Mouse (Mus musculus) regulatory T cell (primary cell): ENCODE measurements around the gene Mettl26.

ENCODE experiments used
- in situ Hi-C: fragments of 300-600 bp; cut with MboI, MseI; formaldehyde crosslinking; loops from one replicate; pipeline ENCODE4 v1.15.1; 2025; ENCODE audit warnings: high pct_unique_total_duplicates

The Mettl26 gene

DNA sequence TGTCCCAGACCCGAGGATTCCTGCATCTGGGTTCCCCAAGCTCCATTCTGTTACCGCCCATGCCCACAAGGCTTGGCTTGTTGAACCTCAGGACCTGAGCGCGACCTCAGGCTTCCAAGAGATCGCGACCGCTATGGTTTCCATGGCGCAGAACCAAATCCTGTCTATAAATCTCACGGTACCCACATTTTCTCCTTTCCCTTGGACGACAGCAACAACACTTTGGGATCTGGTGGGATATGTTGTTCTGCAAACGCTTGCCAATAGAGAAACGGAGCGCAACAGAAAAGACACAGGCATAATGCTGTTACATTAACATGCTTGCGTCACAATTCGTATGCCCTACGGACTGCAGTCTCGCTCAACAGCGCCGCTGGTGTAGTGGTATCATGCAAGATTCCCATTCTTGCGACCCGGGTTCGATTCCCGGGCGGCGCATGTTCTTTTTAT lies at the start of gene Mettl26:
TSS of gene Mettl26 (plus strand) at position 354 of the 450 bp plus-strand sequence.
- in situ Hi-C loops: no loop called here

DNA sequence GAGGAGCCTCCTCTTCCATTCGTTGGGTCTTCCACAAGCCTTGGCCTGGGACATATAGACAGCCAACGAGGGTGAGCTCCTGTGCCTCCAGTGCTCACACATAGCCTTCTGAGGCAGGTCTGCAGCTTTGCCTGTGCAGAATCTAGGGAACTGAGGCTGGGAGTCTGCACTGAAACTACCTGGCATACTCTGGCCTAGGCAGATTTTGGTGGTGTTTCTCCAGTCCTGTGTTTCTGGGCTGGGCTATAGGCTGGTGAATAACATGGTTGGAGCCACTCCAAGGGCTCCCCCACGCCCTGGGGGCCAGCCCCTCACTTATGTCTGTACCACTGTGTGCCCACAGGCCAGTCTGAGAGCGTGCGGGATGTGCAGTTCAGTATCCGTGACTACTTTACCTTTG lies 49.6 kb upstream of the Mettl26 start:
- in situ Hi-C loops: no loop called here

DNA sequence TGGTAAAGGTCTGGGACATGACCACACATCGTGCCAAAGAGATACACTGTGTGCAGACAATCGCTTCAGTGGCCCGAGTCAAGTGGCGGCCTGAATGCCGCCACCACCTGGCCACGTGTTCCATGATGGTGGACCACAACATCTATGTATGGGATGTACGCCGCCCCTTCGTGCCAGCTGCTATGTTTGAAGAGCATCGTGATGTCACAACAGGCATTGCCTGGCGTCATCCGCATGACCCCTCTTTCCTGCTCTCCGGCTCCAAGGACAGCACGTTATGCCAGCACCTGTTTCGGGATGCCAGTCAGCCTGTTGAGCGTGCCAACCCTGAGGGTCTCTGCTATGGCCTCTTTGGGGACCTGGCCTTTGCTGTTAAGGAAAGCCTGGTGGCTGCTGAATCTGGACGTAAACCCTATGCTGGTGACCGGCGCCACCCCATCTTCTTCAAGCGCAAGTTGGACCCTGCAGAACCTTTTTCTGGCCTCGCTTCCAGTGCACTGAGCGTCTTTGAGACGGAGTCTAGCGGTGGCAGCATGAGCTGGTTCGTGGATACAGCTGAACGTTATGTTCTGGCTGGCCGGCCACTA lies 48.8 kb upstream of the Mettl26 start:
- in situ Hi-C loops: no loop called here

DNA sequence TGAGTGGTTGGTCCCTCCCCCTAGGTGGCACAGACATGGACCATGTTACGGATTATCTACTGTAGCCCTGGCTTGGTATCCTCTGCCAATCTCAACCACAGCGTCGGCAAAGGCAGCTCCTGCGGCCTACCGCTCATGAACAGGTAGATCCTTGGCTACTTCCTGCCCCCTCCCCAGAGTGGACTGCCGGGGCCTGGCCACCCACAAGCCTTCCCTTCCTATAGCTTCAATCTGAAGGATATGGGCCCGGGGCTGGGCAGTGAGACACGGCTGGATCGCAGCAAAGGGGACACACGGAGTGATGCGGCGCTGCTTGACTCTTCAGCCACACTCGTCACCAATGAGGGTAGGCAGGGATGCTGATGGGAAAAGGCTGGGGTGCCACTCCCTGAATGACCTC lies 47.9 kb upstream of the Mettl26 start:
- in situ Hi-C loops: no loop called here

DNA sequence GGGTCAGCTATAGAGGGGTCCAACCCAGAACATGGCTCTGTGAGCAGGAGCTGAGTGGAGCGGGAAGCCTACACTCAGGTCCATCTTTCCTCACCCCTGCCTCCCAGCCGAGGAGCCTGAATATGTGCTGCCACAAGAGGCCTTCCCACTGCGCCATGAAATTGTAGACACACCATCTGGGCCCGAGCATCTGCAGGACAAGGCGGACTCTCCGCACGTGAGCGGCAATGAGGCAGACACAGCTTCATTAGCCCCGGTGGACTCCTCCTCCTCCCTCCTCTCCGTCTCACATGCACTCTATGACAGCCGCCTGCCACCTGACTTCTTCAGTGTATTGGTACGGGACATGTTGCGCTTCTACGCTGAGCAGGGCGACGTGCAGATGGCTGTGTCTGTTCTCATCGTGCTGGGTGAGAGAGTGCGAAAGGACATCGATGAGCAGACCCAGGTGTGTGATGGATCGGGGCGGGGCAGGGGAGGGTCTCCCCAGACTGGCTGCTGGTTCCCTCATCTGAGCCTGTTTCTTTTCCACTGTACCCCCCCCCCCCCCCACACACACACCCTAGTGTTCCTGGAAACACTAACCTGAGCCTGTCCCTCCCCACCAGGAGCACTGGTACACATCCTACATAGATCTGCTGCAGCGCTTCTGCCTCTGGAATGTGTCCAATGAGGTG lies 47.2 kb upstream of the Mettl26 start:
- in situ Hi-C loops: no loop called here

DNA sequence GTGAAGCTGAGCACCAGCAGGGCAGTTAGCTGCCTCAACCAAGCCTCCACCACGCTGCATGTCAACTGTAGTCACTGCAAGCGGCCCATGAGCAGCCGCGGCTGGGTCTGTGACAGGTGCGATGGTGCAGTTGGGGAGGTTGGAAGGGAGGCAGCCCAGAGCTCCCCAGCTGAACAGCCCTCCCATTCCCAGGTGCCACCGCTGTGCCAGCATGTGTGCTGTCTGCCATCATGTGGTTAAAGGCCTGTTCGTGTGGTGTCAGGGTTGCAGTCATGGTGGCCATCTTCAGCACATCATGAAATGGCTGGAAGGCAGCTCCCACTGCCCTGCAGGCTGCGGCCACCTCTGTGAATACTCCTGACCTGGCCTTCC lies 46.7 kb upstream of the Mettl26 start:
- in situ Hi-C loops: no loop called here

DNA sequence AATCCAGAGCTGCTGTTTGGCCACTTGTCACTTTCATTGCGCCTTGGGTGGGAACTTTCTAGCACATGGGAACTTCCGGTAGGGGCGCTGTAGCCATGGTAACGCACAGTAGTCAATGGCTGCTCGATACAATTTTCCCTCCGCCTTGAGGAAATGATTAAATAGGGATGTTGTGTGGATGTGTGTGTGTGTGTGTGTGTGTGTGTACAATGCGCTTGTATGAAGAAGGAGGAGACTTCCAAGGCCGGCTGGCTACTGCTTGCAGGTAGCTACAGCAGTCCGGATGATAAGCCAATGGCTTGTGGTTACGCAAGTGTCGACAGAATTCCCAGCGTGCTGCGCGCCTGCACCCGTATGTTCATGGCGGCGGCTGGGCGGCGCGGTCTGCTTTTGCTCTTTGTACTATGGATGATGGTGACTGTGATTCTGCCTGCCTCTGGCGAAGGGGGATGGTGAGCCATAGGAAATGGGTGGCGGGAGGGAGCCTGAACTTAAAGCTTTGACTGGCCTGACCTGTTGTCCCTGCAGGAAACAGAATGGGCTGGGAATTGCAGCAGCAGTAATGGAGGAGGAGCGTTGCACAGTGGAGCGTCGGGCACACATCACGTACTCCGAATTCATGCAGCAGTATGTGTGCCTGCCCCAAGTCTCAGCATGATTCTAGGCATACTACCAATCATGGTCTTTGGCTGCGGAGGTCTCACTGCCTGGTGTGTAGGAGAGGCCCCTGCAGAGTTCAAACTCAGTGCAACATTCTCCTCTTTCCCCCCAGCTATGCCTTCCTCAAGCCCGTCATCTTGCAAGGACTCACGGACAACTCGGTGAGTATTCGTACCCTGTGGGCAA lies 45.9 kb upstream of the Mettl26 start, which contains the start of gene Jmjd8:
TSS of gene Jmjd8 (plus strand) at position 156 of the 846 bp plus-strand sequence.
- in situ Hi-C loops: no loop called here

DNA sequence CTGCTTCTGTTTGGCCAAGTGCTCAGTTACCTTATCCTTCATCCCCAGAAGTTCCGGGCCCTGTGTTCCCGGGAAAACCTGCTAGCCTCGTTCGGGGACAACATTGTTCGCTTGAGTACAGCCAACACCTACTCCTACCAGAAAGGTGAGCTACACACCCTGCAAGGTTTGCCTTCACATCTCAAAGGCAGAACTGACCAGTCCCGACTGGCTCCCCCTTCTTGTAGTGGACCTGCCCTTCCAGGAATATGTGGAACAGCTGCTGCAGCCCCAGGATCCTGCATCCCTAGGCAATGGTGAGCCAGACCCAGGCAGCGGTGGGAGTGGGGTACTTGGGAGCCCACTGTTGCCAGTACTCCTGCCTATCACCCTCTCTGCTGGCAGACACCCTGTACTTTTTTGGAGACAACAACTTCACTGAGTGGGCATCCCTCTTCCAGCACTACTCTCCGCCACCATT lies 45.3 kb upstream of the Mettl26 start:
- in situ Hi-C loops: no loop called here

DNA sequence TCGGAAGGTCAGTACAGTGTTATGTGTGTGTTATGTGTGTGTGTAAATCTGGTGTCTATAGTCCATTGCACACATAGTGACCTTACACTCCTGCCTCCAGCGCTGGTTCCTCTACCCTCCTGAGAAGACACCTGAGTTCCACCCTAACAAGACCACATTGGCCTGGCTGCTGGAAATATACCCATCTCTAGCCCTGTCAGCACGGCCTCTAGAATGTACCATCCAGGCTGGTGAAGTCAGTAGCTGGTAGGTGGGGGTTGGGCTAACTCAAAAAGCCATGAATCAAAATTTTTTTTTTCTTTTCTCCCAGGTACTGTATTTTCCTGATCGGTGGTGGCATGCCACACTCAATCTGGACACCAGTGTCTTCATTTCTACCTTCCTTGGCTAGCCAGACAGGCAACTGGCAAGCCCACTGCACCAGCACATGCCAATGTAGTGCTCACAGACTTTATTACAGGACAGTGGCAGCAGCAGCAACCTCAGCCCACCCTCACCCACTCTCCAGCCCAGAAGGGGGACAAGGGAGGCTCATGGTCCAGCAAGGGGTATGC lies 44.6 kb upstream of the Mettl26 start:
- in situ Hi-C loops: no loop called here

DNA sequence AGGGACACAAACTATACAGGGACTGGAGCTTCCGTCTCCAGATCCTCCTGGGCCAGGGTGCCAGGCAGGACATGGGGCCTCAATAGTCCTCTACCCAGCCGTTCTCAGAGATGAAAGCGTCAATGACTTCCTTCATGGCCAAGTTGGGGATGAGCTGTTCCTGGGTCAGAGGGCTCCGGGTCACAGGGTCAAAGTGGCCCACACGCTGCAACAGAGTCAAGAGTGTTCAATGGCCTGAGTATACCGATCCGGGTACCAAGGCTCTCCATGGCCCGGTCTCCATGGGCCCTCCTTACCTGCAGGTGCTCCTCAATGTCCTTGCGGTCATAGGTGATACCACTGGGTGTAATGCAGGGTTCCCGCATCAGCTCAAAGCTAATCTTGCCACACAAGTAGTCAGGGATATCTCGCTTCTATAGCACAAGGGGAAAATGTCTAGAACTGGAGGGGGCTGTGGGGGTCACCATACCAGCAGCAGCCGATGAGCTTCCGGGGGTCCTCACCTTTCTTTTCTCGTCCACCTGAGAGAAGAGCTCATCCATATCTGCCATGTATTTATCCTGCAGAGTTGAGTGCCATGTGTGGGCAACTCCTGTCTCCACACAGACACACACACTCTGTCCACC lies 44.0 kb upstream of the Mettl26 start:
- in situ Hi-C loops: no loop called here

DNA sequence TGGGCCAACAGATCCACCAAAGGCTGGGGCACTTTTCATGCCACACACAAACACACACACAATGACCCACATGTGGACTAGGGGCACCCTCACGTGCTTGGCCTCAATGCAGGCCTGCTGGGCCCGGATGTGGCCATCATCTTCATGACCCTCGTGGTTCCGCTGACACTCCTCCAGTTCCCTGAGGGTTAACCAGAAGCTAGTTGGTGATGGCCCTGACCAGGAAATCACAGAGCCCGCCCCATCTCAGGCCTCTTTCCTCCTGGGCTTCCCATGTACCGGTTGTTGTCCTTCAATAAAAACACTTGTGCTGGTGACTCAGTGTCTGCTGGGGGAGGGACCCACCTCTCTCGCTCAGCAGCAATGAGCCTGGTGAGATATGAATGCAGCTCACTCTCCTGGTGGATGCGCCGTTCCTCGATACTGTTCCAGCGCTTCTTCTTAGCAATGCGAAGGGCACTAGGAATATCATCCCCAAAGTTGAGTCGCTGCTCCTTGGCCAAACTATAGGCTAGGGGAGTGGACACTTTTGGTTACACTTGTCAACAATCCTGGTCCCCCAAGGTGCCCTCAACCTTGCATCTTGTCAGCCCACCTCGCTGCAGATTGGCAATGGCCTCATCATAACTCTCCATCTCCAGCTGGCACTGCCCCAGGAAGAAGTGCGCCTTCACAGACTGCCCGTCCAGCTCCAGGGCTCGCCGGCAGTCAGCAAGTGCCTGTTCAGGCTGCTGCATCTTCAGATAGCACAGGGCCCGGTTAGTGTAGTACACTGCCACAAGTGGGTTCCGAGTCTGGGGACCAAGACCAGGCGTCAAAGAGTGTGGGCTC lies 43.2 kb upstream of the Mettl26 start:
- in situ Hi-C loops: no loop called here

DNA sequence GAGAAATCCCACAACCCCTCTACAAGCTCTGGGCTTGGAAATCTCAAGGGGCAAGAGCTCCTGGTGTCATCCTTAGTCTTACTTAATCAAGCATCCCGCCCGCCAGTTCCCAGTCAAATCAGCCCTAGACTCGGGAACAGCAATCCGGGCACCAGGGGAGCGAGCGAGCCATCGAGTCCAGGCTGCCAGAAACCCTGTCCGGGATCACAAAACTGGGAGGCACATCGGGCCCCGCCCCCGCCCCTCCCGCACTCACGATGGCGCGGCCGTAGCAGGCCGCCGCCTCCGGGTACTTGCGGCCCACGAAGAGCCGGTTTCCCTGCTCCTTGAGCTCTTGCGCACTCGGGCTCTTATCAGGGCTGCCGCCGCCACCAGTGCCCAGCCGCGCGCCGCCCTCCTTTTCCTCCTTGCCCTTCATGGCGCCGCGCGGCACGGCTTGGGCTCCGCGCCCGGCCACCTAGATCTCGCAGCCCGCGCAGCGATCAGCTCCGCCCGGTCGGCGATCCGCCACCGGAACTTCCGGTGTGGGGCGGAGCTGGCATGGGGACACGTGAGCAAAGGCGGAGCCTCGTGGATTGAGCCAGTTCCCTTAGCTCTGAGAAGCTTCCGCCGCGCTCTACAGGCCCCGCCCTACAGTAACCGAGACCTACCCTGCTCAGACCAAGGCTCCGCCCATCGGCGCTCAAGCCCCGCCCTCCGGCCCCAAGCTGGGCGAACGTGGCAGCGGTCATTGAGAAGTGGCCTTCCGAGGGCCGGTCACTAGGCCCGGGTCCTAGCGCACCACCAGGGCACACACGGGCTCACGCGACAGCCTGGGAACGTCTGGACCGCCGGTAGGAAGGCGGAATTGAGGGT lies 42.2 kb upstream of the Mettl26 start:
- in situ Hi-C loops: no loop called here

DNA sequence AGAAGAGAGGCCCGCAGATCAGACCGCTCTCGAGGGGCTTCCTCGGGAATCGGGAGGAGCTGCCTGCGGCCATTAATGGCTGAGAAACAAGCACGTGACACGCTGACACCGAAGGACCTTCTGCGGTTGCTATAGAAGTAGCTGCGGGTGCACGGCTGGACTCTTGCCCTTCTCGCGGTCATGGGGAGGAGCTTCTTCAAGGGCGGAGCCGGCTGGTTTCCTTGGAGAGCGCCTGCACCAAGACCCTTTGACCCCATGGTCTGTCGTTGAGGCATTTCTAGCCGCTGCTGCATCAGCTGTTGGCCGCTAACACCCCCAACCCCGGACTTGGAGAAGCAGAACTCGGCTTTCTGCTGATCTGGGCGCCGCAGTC lies 41.6 kb upstream of the Mettl26 start, which contains the start of gene Stub1:
TSS of gene Stub1 (minus strand) at position 114 of the 373 bp plus-strand sequence.
- in situ Hi-C loops: no loop called here

DNA sequence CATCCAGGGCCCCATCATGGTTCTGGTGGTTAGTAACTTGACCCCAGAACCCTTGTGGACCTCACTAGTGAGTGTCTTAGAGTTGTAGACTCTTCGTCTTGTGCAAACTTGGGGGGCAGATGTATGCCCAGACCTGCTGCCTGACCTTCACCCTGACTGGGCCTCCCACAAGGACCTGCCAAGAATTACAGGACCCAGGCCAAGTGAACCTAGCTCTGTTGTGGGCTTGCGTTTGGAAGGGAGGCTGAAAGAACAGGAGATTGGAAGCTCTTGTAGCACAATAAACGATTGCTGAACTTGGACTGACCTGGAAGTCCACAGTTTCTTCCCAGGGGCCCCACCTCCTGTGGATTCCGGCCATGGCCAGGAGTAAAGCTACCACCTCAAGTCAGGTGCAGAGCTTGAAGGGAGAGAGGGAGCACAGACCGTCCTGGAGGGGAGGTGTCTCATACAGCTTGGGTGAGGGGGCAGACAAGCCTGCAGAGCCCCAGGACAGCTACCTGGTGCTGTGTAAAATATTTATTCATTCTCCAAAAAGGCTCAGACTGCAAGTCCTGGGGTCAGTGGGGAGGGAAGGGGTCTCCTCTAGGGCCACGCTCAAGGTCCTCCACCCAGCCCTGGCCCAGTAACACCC lies 40.8 kb upstream of the Mettl26 start:
- in situ Hi-C loops: no loop called here

DNA sequence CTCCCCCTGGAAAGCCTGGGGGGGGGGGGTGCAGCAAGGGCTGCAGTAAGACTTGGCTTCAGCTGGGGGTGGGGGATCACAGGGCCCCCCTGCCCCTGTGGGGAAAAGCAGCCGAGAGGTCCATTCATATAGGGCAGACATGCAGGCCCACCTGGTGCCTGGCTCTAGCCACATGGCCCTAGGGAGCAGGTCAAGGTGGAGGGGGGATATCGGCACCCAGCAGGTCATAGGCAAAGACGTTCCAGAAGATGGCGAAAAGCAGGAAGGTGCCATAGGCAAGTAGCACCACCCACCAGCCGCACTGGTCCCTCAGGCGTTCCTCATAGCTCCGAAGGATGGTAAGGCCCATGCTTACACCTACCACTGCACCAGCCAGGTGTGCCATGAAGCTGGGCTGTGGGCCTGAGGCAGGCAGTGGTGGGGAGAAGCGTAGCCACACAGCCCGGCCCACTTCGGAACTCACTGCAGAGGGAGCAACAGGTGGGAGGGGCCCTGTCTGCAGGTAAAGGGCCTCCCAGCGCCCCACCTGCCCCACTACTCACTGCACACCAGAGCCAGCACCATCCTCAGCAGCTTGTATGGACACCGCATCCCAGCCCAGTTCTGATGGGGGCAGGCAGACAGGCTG lies 40.2 kb upstream of the Mettl26 start:
- in situ Hi-C loops: no loop called here

DNA sequence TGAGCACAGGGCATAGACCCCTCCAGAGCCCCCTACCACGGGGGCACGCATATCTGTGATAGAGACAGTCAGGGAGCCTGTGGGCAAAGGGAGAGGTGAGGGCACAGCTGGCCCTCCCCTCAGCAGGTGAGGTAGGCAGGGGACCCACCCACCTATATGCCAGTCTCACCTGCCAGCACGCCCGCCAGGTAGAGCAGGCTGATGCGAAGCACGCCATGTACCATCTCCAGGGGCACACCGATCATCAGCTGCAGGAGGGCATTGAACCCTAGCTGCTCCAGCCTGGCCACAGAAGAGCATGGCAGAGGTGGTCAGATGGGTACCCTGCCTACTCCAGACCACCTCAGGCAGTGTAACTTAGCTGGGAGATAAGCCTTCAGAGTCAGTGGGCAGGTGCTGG lies 39.6 kb upstream of the Mettl26 start:
- in situ Hi-C loops: no loop called here

DNA sequence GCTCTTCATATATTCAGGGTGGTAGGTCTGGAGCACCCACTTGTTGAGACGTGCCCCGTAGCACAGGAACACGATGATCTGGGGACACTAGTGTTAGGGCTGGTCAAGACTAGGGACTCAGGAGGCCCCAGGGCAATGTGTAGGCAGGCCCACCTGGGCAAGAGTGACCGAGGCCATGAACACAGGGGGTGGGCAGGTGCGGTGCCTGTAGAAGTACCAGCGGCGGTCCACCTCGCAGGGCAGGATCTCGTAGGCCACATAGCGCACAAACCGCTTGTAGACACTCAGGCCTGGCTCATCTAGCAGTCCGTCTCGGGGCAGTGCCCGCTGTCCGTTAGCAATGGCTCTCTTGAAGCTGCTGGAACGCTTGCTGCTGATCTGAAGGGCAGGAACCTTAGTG lies 39.1 kb upstream of the Mettl26 start:
- in situ Hi-C loops: no loop called here

DNA sequence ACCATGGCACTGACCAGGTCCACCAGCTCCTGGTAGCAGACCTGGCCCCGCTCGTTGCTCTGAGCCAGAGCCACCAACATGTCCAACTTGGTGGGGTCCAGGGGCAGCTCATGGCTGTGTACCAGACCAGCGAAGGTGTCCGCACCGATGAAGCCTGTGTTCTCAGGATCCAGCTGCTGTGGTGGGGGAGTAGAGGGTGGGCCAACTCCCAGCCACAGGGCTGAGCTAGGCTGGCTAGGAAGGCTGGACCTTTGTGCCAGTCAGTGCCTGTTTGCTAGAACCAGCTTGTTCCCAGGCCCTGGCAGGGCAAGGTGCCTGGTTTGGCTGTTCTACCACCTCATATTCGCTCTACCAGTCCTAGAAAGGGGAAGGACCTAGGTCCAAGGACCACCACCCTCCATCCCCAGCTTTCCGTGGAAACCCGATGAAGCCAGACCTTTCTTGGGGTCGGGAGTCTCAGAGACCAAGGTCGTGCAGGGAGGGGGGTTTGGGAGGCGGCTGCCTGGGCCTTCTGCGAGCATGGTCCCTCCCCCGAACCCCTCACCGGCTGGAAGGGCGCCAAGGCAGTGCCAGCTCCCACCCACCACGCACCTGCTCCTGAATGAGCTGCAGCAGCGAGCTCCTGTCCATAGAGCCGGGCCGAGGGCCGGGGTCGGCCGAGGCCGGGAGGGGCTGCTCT lies 38.3 kb upstream of the Mettl26 start:
- in situ Hi-C loops: no loop called here

DNA sequence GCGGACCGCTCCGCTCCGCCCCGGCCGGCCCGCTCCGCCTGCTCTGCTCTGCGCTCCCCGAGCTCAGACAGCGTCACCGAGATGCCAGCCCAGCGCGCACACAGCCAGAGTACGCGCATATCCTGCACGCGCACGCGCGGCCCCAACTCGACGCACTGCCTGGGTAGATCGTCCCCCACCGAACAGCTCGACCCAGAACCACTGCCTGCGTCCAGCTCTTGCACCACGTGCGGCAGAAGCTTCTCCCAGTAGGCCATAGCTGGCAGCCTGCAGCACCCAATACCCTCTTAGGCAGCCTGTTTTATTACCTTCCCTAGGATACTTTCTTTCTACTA lies 37.8 kb upstream of the Mettl26 start, which contains the start of gene Rhbdl1:
TSS of gene Rhbdl1 (minus strand) at position 220 of the 335 bp plus-strand sequence.
- in situ Hi-C loops: no loop called here
